Mouse (Mus musculus) ES-Bruce4 (cell line): Measurements from ENCODE around the gene Flt3.

Experiments used
- CTCF ChIP-seq: IDR thresholded peaks from one replicate; pipeline ENCODE4 v1.8.1; 2011; ENCODE audit warnings: low read depth, low read length
- EP300 ChIP-seq: IDR thresholded peaks from 2 replicates; pipeline ENCODE4 v1.6.1; 2011; ENCODE audit warnings: low read depth, low read length; ENCODE audit not compliant: insufficient read depth
- POLR2A ChIP-seq: IDR thresholded peaks from one replicate; pipeline ENCODE4 v1.8.1; 2011; ENCODE audit warnings: low read length; ENCODE audit not compliant: insufficient read depth

- TF ChIP-seq CTCF (no peak), EP300 (no peak), POLR2A (no peak)
These were observed 45.3 kb downstream of the Flt3 start for GRCm38 (mm10) chr5:147354985-147355384.
